Mouse (Mus musculus): ENCODE results near the gene Dxo. TPM values are rescaled to one million over a fixed set of nuclear protein-coding genes. Genes with fewer than 3 reads are reported as not detected.

The Dxo gene
- polyA plus RNA-seq (2014; fragmentation: Illumina TruSeq; extraction: RNeasy Lipid Tissue Mini Kit (QIAGEN cat#74804); ENCODE audit: low read depth, low replicate concordance) = 3.6 TPM

DNA sequence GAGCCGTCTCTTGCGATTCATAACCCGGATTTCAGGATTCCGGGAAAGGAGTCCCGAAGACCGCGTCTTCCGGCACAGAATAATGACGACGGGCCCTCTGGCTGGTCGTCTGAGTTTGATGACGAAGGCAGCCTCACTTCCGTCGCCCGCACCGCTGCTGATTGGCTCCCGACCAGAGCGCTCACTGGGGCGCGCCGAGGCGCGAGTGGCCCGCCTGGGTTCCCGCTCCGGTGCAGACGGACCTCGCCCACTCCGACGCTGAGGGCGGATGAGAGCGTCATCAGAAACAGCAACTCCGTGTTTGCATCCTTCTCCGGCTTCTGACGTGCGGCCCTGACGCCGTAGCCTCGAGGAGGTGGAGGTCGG is at the start of gene Dxo, which contains the start of gene Stk19:
Gene Dxo (plus strand): TSS at position 164 of the 366 bp plus-strand sequence.
Gene Stk19 (minus strand): TSS at position 90 of the 366 bp plus-strand sequence.

DNA sequence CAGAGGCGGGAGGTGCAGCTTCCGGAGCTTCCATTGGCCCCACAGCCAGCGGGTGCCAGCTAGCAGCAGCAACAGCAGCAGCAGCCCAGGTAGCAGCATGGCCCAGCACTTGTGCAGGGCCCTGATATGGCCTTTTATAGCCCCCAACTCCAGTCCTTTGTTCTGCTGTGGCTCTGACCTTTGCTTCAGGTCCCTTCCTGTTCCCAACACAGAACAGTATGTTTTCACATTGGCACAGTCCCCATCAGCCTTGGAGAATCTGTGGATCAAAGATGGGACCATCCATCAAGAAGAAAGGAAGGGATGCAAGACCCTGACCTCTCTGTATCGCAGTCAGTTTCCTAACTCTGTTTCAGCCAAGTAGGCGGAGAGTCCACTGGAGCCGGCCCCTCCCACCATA is 32.5 kb upstream of the Dxo start, which contains the start of gene Cyp21a1:
Gene Cyp21a1 (minus strand): TSS at position 261 of the 400 bp plus-strand sequence.

DNA sequence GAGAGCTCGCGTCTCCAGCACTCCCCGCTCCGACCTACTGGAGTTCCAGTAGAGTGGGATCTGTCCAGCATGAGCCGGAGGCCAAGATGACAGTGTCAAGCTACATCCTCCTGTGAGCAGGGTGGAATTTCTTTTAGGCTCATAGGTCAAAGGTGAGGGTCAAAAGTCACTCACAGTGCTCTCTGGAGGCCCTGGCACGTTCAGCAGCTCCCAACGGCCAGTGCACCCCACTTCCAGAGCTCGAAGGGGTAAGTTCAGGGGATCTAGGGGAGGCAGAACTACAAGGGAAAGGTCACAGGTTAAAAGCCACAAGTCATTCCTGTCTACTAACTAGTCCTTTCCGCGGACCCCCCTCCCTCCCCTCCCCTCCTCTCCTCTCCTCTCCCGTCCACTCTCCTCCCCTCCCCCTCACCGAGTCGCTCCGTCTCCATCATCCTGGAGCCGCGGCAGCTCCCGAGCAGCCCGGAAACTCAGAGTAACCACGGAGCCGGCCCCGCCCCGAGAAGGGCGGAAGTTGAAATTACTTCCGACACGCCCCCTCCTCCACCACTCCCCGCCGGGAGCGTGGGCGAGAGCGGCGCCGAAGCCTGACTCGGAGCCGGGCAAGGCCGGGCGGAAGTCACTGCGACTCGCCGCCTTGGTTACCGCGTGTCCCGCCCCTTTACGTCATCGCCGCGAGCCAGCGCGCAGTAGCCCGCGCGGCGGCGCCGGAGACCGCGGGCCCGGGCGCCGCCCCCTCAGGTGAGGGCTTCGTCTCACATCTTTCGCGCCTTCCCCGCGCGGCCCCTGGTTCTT is 13.1 kb downstream of the Dxo start, which contains the start of the genes Skiv2l and Nelfe:
Gene Skiv2l (minus strand): TSS at position 489 of the 795 bp plus-strand sequence.
Gene Nelfe (plus strand): TSS at position 670 of the 795 bp plus-strand sequence.

DNA sequence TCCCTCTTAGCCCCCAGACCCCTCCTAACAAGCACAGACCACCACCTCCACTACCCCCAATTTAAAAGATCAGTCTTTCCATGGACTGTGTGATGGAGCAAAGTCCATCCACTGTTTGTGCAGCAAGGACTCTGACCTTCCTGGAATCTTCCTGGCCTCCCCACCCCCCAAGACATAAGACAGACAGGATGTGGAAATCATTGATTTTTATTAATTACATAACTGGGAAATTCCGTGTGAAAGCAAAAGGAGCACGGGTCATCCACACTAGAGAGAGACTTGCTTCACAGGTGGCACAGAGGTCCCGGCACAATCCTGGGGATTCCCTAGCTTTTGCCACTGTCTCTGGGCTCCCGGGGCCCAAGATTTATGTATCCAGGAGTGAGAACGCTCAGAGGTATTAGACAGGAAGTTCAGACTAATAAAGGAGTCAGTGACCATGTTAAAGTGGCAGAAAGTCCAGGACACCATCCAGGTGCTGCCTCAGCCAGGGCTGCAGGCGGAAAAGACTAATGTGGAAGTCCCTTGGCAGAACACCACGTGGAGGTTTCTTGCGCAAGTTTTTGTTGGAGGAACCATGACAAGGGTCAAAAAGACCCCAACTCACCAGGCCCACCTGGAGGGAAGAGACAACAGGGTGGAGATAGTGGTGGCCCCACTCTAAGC is 25.7 kb downstream of the Dxo start, which contains the start of gene Cfb:
Gene Cfb (minus strand): TSS at position 103 of the 666 bp plus-strand sequence.

DNA sequence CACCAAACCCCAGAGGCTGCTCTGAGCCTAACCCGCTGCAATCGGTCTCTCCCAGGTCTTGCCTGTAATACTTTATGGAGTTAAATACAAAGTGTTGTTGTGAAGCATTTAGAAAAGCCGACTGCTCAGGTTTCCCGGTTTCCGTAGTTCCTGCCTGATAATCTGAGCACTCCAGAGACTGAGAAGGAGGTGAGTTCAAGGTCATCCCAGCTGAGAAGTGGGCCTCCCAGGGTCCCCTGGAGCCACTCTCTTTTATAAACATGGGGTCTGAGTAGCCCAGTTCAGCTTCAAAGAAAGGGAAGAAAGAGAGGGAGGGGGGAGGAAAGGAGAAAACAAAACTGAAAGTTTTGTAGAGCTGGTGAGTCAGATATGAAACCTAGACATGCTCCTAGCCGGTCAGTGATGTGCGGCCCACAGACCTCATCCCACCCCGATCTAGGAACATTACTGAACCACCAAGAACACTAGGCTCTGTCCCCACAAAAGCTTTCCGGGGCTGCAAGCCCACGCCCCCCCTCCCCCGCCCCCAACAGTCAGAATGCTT is 42.6 kb downstream of the Dxo start, which contains the start of gene Zbtb12:
Gene Zbtb12 (plus strand): TSS at position 148 of the 544 bp plus-strand sequence.

DNA sequence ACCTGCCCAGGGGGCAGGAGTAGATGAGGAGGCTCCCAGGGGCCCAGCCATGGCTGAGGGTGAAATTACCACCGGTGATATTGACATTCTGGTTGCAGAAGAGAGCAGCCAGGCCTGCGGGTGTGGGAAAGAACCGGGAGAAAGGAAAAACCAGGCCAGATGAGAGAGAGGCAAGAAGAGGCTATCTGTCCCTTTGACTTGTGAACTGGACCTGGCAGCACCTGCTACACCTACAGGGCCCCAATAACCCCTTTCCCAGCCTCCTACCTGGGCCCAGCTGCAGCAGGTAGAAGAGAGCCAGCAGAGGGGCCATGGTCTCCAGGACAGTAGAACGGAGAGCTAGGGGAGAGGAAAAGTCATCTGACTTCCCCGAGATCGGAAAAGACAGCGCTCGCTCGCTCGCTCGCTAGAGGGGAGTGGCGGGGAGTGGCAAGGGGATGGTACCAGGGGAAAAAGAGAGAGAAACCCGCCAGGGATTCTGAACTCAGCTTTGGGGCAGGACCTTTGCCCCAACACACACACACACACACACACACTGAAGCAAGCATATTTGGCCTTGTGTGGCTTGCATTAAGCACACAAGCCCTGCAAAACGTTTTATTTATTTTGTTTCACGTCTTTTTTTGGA is 45.0 kb downstream of the Dxo start, which contains the start of gene Gm20547:
Gene Gm20547 (minus strand): TSS at position 360 of the 628 bp plus-strand sequence.

Other genes starting within 250 kb of the Dxo start
- 0.61 TPM for gene Gpsm3, start 247.2 kb upstream of the Dxo start, polyA plus RNA-seq (2014; fragmentation: Illumina TruSeq; extraction: RNeasy Lipid Tissue Mini Kit (QIAGEN cat#74804); ENCODE audit: low read depth, low replicate concordance)
- 5.3 TPM for gene Pbx2, start 245.8 kb upstream of the Dxo start, polyA plus RNA-seq (2014; fragmentation: Illumina TruSeq; extraction: RNeasy Lipid Tissue Mini Kit (QIAGEN cat#74804); ENCODE audit: low read depth, low replicate concordance)
- not detected for gene Ager, start 239.2 kb upstream of the Dxo start, polyA plus RNA-seq (2014; fragmentation: Illumina TruSeq; extraction: RNeasy Lipid Tissue Mini Kit (QIAGEN cat#74804); ENCODE audit: low read depth, low replicate concordance)
- gene Rnf5, start 233.3 kb upstream of the Dxo start, polyA plus RNA-seq (2014; fragmentation: Illumina TruSeq; extraction: RNeasy Lipid Tissue Mini Kit (QIAGEN cat#74804); ENCODE audit: low read depth, low replicate concordance) = 45.1 TPM
- 0.72 TPM for gene Agpat1, start 232.8 kb upstream of the Dxo start, polyA plus RNA-seq (2014; fragmentation: Illumina TruSeq; extraction: RNeasy Lipid Tissue Mini Kit (QIAGEN cat#74804); ENCODE audit: low read depth, low replicate concordance)
- not detected for gene Egfl8, start 221.0 kb upstream of the Dxo start, polyA plus RNA-seq (2014; fragmentation: Illumina TruSeq; extraction: RNeasy Lipid Tissue Mini Kit (QIAGEN cat#74804); ENCODE audit: low read depth, low replicate concordance)
- gene Ppt2, start 208.5 kb upstream of the Dxo start, polyA plus RNA-seq (2014; fragmentation: Illumina TruSeq; extraction: RNeasy Lipid Tissue Mini Kit (QIAGEN cat#74804); ENCODE audit: low read depth, low replicate concordance) = 7.0 TPM
- gene Prrt1, start 207.5 kb upstream of the Dxo start, polyA plus RNA-seq (2014; fragmentation: Illumina TruSeq; extraction: RNeasy Lipid Tissue Mini Kit (QIAGEN cat#74804); ENCODE audit: low read depth, low replicate concordance) = not detected
- gene Fkbpl, start 192.3 kb upstream of the Dxo start, polyA plus RNA-seq (2014; fragmentation: Illumina TruSeq; extraction: RNeasy Lipid Tissue Mini Kit (QIAGEN cat#74804); ENCODE audit: low read depth, low replicate concordance) = 1.9 TPM
- 1.9 TPM for gene Atf6b, start 189.9 kb upstream of the Dxo start, polyA plus RNA-seq (2014; fragmentation: Illumina TruSeq; extraction: RNeasy Lipid Tissue Mini Kit (QIAGEN cat#74804); ENCODE audit: low read depth, low replicate concordance)
- gene Tnxb, start 166.5 kb upstream of the Dxo start, polyA plus RNA-seq (2014; fragmentation: Illumina TruSeq; extraction: RNeasy Lipid Tissue Mini Kit (QIAGEN cat#74804); ENCODE audit: low read depth, low replicate concordance) = 0.03 TPM
- 80.2 TPM for gene C4b, start 93.1 kb upstream of the Dxo start, polyA plus RNA-seq (2014; fragmentation: Illumina TruSeq; extraction: RNeasy Lipid Tissue Mini Kit (QIAGEN cat#74804); ENCODE audit: low read depth, low replicate concordance)
- not detected for gene Cyp21a1, start 32.5 kb upstream of the Dxo start, polyA plus RNA-seq (2014; fragmentation: Illumina TruSeq; extraction: RNeasy Lipid Tissue Mini Kit (QIAGEN cat#74804); ENCODE audit: low read depth, low replicate concordance)
- gene Stk19, start 74 bp upstream of the Dxo start, polyA plus RNA-seq (2014; fragmentation: Illumina TruSeq; extraction: RNeasy Lipid Tissue Mini Kit (QIAGEN cat#74804); ENCODE audit: low read depth, low replicate concordance) = 3.5 TPM
- 3.2 TPM for gene Skiv2l, start 13.2 kb downstream of the Dxo start, polyA plus RNA-seq (2014; fragmentation: Illumina TruSeq; extraction: RNeasy Lipid Tissue Mini Kit (QIAGEN cat#74804); ENCODE audit: low read depth, low replicate concordance)
- gene Nelfe, start 13.4 kb downstream of the Dxo start, polyA plus RNA-seq (2014; fragmentation: Illumina TruSeq; extraction: RNeasy Lipid Tissue Mini Kit (QIAGEN cat#74804); ENCODE audit: low read depth, low replicate concordance) = 1.5 TPM
- gene Cfb, start 25.5 kb downstream of the Dxo start, polyA plus RNA-seq (2014; fragmentation: Illumina TruSeq; extraction: RNeasy Lipid Tissue Mini Kit (QIAGEN cat#74804); ENCODE audit: low read depth, low replicate concordance) = 281 TPM
- 0.69 TPM for gene Zbtb12, start 42.5 kb downstream of the Dxo start, polyA plus RNA-seq (2014; fragmentation: Illumina TruSeq; extraction: RNeasy Lipid Tissue Mini Kit (QIAGEN cat#74804); ENCODE audit: low read depth, low replicate concordance)
- 33.6 TPM for gene Gm20547, start 45.0 kb downstream of the Dxo start, polyA plus RNA-seq (2014; fragmentation: Illumina TruSeq; extraction: RNeasy Lipid Tissue Mini Kit (QIAGEN cat#74804); ENCODE audit: low read depth, low replicate concordance)
- 24.6 TPM for gene C2, start 61.2 kb downstream of the Dxo start, polyA plus RNA-seq (2014; fragmentation: Illumina TruSeq; extraction: RNeasy Lipid Tissue Mini Kit (QIAGEN cat#74804); ENCODE audit: low read depth, low replicate concordance)
- gene Ehmt2, start 61.5 kb downstream of the Dxo start, polyA plus RNA-seq (2014; fragmentation: Illumina TruSeq; extraction: RNeasy Lipid Tissue Mini Kit (QIAGEN cat#74804); ENCODE audit: low read depth, low replicate concordance) = 7.4 TPM
- gene Slc44a4, start 77.4 kb downstream of the Dxo start, polyA plus RNA-seq (2014; fragmentation: Illumina TruSeq; extraction: RNeasy Lipid Tissue Mini Kit (QIAGEN cat#74804); ENCODE audit: low read depth, low replicate concordance) = not detected
- gene Neu1, start 94.2 kb downstream of the Dxo start, polyA plus RNA-seq (2014; fragmentation: Illumina TruSeq; extraction: RNeasy Lipid Tissue Mini Kit (QIAGEN cat#74804); ENCODE audit: low read depth, low replicate concordance) = 3.7 TPM
- gene Hspa1b, start 122.2 kb downstream of the Dxo start, polyA plus RNA-seq (2014; fragmentation: Illumina TruSeq; extraction: RNeasy Lipid Tissue Mini Kit (QIAGEN cat#74804); ENCODE audit: low read depth, low replicate concordance) = 1.3 TPM
- not detected for gene Gm20481, start 132.9 kb downstream of the Dxo start, polyA plus RNA-seq (2014; fragmentation: Illumina TruSeq; extraction: RNeasy Lipid Tissue Mini Kit (QIAGEN cat#74804); ENCODE audit: low read depth, low replicate concordance)
- gene Hspa1a, start 135.1 kb downstream of the Dxo start, polyA plus RNA-seq (2014; fragmentation: Illumina TruSeq; extraction: RNeasy Lipid Tissue Mini Kit (QIAGEN cat#74804); ENCODE audit: low read depth, low replicate concordance) = not detected
- gene Hspa1l, start 135.7 kb downstream of the Dxo start, polyA plus RNA-seq (2014; fragmentation: Illumina TruSeq; extraction: RNeasy Lipid Tissue Mini Kit (QIAGEN cat#74804); ENCODE audit: low read depth, low replicate concordance) = not detected
- gene Lsm2, start 144.8 kb downstream of the Dxo start, polyA plus RNA-seq (2014; fragmentation: Illumina TruSeq; extraction: RNeasy Lipid Tissue Mini Kit (QIAGEN cat#74804); ENCODE audit: low read depth, low replicate concordance) = 12.7 TPM
- 1.2 TPM for gene Vars, start 164.0 kb downstream of the Dxo start, polyA plus RNA-seq (2014; fragmentation: Illumina TruSeq; extraction: RNeasy Lipid Tissue Mini Kit (QIAGEN cat#74804); ENCODE audit: low read depth, low replicate concordance)
- gene Vwa7, start 179.6 kb downstream of the Dxo start, polyA plus RNA-seq (2014; fragmentation: Illumina TruSeq; extraction: RNeasy Lipid Tissue Mini Kit (QIAGEN cat#74804); ENCODE audit: low read depth, low replicate concordance) = not detected
- gene Sapcd1, start 191.0 kb downstream of the Dxo start, polyA plus RNA-seq (2014; fragmentation: Illumina TruSeq; extraction: RNeasy Lipid Tissue Mini Kit (QIAGEN cat#74804); ENCODE audit: low read depth, low replicate concordance) = not detected
- 1.1 TPM for gene Msh5, start 209.7 kb downstream of the Dxo start, polyA plus RNA-seq (2014; fragmentation: Illumina TruSeq; extraction: RNeasy Lipid Tissue Mini Kit (QIAGEN cat#74804); ENCODE audit: low read depth, low replicate concordance)
- 5.7 TPM for gene Clic1, start 212.9 kb downstream of the Dxo start, polyA plus RNA-seq (2014; fragmentation: Illumina TruSeq; extraction: RNeasy Lipid Tissue Mini Kit (QIAGEN cat#74804); ENCODE audit: low read depth, low replicate concordance)
- not detected for gene Ddah2, start 222.0 kb downstream of the Dxo start, polyA plus RNA-seq (2014; fragmentation: Illumina TruSeq; extraction: RNeasy Lipid Tissue Mini Kit (QIAGEN cat#74804); ENCODE audit: low read depth, low replicate concordance)
- not detected for gene Ly6g6c, start 228.4 kb downstream of the Dxo start, polyA plus RNA-seq (2014; fragmentation: Illumina TruSeq; extraction: RNeasy Lipid Tissue Mini Kit (QIAGEN cat#74804); ENCODE audit: low read depth, low replicate concordance)
- gene Mpig6b, start 229.2 kb downstream of the Dxo start, polyA plus RNA-seq (2014; fragmentation: Illumina TruSeq; extraction: RNeasy Lipid Tissue Mini Kit (QIAGEN cat#74804); ENCODE audit: low read depth, low replicate concordance) = not detected
- gene Ly6g6e, start 239.9 kb downstream of the Dxo start, polyA plus RNA-seq (2014; fragmentation: Illumina TruSeq; extraction: RNeasy Lipid Tissue Mini Kit (QIAGEN cat#74804); ENCODE audit: low read depth, low replicate concordance) = not detected
- not detected for gene Ly6g6d, start 241.0 kb downstream of the Dxo start, polyA plus RNA-seq (2014; fragmentation: Illumina TruSeq; extraction: RNeasy Lipid Tissue Mini Kit (QIAGEN cat#74804); ENCODE audit: low read depth, low replicate concordance)
- not detected for gene Ly6g6f, start 248.6 kb downstream of the Dxo start, polyA plus RNA-seq (2014; fragmentation: Illumina TruSeq; extraction: RNeasy Lipid Tissue Mini Kit (QIAGEN cat#74804); ENCODE audit: low read depth, low replicate concordance)

Measured in liver, adult 10 weeks (tissue).